Mouse (Mus musculus): ENCODE measurements around the gene Wdfy1.

Gene Wdfy1

DNA sequence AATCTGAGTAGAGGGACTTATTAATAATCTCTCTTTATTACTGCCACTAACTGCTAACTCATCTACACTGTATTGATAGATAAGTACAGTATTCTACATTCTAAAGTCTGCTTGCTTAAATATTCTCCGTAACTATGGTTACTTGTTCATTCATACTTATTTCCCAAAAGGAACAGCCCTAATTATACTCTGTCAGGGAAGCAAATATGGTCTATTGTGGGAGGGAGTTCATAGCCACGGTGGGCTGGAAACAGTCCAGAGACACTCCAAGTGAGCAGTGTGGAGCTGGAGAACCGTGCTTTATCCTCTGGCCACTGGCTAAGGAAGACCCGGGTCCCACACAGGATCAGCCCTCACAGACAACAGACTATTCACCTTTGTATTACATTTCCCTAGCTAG is 65.3 kb downstream of the Wdfy1 start:
- no peak for DNase-seq (ENCODE audit: low spot score)

DNA sequence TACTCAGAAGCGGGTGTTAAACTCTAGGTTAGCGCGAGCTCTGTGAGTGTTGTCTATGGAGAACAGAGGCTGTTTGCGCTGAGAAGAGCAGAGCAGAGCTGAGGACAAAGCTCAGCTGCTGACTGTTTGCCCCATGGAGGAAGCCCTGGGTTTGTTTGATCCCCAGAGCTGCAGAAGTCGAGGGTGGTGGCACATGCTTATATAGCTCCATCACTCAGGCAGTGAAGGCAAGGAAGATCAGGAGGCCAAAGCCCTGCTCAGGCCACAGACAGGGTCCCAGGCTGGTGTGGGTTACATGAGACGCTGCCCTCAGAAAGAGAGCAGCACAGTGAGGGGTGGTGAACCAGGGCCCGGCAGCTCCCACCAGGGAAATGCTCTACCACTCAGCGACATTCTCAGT is 65.7 kb downstream of the Wdfy1 start:
- DNase-seq (ENCODE audit: low spot score) = no peak

DNA sequence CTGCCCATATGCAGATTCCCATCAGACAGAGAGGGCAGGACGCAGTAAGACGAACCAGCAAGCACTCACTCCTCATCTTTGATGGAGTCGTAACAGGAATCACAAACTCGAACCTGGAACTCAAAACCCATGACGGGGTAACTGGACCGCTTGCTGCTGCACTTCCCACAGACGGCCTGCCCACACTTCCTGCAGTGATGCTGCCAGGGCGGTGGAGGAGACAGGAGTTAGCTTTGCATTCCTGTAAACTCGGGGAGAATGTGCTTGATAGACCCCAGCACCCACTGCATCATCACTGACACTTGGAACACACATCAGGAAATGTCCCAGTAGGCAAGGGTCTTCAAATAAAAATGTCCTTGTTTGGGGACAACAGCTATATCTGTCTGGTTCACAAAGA is 68.6 kb downstream of the Wdfy1 start:
- no peak for DNase-seq (ENCODE audit: low spot score)

- no peak for DNase-seq (ENCODE audit: low spot score)
Measured at GRCm38 (mm10) chr1:79706707-79707106, 69.2 kb downstream of the Wdfy1 start.

- DNase-seq (ENCODE audit: low spot score) = no peak
Measured at GRCm38 (mm10) chr1:79704672-79705071, 71.3 kb downstream of the Wdfy1 start.

GRCm38 (mm10) chr1:79703520-79703919 is 72.4 kb downstream of the Wdfy1 start:
- no peak for DNase-seq (ENCODE audit: low spot score)

DNA sequence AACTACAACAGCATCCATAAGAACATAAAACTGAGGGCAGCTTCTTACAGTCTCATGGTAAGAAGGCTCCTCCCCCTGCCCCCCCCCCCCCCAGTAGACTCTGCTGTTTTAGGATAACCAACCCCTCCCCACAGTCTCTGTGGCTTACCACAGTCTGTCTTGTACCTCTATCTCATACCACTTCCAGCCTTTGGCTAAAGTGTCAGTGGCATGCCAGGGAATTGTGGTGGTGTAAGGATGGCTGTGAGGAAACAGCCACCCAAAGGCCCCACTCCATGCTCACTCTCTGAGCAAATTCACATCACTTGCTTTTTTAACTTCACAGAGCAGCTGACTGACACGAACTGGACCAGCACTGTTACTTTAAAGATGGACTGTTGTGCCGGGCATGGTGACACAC is 77.4 kb downstream of the Wdfy1 start:
- DNase-seq (ENCODE audit: low spot score) = no peak

- DNase-seq (ENCODE audit: low spot score) = no peak
Measured at GRCm38 (mm10) chr1:79697382-79697781, 78.6 kb downstream of the Wdfy1 start.

GRCm38 (mm10) chr1:79696933-79697332 is 79.0 kb downstream of the Wdfy1 start:
- DNase-seq (ENCODE audit: low spot score) = no peak

DNA sequence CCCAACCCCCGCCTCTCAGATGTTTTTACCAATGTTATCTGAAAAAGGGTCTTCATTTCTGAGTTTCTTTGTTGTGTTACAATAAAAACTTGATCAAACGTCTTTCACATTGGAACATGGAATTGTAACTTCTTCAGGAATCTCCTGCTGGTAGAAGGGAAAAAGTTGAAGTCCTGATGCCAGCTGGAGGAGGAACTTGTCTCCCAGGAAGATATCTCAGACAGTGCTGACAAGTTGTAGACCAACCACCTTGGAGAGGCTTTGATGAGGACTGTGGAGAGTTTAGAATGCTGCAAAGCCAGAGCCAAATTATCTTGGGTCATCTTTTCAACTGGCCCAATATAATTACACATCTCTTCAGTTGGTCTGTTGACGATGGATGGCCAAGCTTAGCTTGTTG is 83.5 kb downstream of the Wdfy1 start:
- DNase-seq (ENCODE audit: low spot score) = no peak

GRCm38 (mm10) chr1:79687254-79687653 is 88.7 kb downstream of the Wdfy1 start:
- no peak for DNase-seq (ENCODE audit: low spot score)

DNA sequence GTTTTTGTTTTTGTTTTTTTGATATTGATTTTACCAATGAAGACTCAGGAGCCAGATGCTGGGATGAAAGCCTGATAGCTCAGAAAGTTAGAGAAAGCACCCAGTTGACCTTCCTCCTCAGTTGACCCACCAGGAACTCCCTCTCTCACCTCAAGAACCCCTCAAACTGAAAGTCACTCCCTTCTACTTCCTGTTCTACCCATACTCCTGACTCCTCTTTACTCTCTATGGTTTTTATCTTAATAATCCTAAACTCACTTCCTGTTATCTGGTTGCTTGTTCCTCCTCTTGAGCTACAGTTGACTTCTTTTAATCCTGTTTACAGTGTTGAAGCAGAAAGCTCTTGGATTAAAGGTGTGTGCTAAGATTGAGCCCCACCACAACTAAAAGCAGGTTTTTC is 91.9 kb downstream of the Wdfy1 start:
- DNase-seq (ENCODE audit: low spot score) = no peak

GRCm38 (mm10) chr1:79682936-79683335 is 93.0 kb downstream of the Wdfy1 start:
- DNase-seq (ENCODE audit: low spot score) = no peak

- DNase-seq (ENCODE audit: low spot score) = no peak
Measured at GRCm38 (mm10) chr1:79680777-79681176, 95.2 kb downstream of the Wdfy1 start.

DNA sequence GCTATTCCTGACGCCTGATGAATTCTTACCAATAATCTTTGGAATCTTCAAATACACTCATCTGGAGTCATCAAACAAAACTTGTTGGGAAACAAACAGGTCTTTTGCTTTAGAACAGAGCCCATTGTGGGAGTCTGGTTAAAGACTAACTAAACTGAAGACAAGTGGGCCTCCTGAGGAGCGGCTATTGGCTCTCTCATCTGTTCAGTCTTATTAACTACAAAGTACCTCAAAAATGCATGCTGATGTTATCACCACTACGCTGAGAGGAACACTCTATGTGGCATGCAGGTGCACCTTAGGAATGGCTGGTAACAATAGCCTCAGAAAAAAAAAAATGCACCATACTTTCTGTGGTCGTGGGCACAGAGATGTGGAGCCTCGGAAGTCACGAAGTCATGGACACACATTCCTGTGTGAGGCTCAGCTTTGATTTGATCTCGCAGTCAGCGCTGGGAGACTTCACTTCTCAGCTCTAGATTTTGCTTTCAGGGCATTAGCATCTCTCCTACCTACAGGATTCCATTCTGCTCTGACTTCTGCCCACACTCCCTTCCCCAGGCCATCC is 97.7 kb downstream of the Wdfy1 start:
- no peak for DNase-seq (ENCODE audit: low spot score)

GRCm38 (mm10) chr1:79675716-79676115 is 100.2 kb downstream of the Wdfy1 start:
- DNase-seq (ENCODE audit: low spot score) = no peak

DNA sequence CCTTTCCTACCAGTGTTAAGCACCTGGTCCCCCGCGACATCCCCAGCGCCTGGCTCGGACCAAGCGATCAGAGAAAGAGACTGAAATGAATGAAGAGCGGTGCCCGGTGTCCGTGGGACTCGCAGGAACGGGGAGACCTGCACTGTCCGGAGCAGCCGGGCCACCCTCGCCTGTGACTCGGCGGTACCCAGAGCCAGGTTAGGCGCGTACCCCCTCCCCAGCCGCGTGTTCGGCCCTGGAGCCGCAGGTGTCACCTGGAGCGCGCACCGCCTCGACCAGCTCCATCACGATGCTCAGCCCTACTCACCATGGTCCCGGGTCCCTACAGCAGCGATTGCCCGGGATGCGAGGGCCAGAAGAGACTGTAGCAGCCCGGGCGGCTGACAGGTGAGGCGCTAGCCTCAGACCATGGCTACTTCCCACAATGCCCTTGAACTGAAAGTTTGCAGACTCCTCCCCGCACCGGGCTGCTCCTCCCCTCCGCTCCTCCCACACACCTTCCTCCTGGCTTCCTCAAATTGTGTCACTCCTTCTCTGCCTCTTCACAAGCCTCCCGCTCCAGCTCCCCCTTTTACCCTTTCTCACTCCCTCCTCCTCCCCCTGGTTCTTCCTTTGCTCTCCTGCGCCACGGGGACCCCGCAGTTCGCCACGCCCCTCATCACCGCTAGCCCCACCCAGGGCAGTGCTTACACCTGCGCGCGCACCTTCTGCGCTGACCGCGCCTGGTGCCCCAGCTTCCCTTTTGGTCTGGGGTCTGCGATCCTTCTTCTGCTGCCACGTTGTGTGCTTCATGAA is 104.2 kb downstream of the Wdfy1 start, which contains the start of gene Ap1s3:
TSS of gene Ap1s3 (minus strand) at position 430 of the 795 bp plus-strand sequence.
- DNase-seq (ENCODE audit: low spot score) = peak; percentile 24

DNA sequence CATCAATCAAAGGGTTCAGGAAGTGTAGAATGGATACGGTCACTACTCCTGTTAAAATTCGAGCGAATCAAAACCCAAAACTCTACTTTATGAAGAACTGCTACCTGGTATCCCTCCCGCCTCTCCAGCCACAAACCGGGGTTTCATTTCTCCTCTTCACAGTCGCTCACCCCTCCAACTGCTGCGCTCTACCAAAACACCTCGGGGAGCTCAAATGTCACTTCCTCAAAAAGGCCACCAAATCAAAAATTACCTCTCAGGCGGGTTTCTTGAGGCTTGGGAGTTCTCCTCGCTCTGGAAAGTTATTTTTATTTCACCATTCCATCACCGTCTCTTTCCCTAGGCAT is 104.8 kb downstream of the Wdfy1 start:
- no peak for DNase-seq (ENCODE audit: low spot score)

DNA sequence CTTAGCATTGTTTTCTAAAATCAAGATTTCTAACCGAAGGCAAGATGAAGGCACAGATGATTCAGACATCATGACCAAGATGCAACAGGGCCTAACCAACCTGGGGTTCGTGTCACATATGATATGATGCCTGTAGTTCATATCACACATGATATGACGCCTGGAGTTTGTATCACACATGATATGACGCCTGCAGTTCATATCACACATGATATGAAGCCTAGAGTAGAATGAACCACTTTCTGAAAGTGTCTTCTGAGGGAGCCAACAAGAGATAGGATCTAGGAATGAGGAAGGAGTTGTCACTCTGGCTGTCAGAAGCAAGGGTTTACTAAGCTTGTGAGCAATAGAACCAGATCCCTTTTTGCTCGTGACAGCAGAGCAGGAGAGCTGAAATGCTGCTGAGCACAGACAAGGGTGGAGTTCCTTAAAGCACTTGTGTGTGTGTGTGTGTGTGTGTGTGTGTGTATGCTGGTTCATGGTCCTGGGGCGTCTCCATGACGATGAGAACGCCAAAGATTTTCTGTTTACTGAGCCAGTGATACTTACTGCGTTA is 106.4 kb downstream of the Wdfy1 start:
- DNase-seq (ENCODE audit: low spot score) = no peak

DNA sequence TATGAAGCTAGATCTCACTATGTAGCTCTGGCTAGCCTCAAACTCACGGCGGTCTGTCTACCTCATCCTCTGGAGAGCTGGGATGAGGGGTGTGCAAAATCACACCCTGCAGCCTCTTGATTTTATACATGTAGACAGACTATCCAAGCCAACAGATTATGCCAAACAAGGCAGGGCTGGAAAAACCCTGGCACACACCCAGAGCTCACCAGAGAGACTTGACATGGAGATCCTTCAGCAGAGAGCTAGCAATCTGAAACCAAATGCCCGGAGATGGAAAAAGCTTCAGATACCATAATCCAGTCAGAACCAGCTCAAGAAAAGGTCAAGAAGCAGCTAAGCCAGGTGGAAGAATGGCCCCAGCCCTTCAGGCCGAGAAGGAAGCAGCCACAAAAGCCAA is 111.0 kb downstream of the Wdfy1 start:
- no peak for DNase-seq (ENCODE audit: low spot score)

DNA sequence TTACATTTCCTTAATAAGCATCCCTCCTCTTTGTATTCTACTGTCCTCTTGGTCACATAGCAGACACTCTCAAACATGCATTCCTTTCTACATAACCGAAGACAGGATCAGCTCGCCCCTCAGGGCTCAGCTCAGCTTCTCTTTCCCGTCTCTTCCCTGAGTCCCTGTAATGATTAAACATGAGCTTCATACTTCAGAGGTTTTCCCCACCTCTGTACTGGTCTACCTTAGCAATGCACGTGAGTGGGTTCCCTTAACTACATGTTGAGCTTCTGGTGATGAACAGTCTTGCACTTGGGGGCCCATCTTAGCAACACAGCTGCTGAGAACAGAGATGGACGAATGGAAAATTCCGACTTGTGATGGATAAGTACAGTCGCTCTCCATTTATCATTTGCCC is 116.3 kb downstream of the Wdfy1 start:
- no peak for DNase-seq (ENCODE audit: low spot score)

DNA sequence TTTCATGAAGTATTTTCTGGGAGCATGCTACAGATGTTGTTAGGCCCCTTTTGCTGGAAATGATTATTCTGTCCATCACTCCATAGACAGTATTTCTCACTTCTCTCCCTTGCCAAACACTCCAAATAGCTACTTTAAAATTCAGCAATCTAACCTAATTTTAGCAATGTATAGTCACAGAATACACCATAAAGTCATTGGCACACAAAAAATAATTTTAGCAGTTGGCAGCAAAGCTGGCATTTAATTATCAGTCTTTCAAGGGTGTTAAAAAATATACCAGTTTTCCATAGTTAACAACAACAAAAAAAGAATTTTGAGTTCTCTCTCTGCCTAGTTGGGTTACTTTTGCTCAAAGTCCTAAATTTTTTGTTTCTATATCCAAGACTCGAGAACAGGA is 118.5 kb downstream of the Wdfy1 start:
- peak; percentile 5 for DNase-seq (ENCODE audit: low spot score)

- DNase-seq (ENCODE audit: low spot score) = no peak
Measured at GRCm38 (mm10) chr1:79655819-79656555, 120.0 kb downstream of the Wdfy1 start.
